Mouse (Mus musculus): Measurements from ENCODE around the gene Gnl3l. TPM values are rescaled to one million over a fixed set of nuclear protein-coding genes. Genes with fewer than 3 reads are reported as not detected.

The Gnl3l gene
- polyA plus RNA-seq (2014; fragmentation: Illumina TruSeq; extraction: RNeasy Lipid Tissue Mini Kit (QIAGEN cat#74804); ENCODE audit: insufficient read depth, low read depth, low replicate concordance) = 7.7 TPM

DNA sequence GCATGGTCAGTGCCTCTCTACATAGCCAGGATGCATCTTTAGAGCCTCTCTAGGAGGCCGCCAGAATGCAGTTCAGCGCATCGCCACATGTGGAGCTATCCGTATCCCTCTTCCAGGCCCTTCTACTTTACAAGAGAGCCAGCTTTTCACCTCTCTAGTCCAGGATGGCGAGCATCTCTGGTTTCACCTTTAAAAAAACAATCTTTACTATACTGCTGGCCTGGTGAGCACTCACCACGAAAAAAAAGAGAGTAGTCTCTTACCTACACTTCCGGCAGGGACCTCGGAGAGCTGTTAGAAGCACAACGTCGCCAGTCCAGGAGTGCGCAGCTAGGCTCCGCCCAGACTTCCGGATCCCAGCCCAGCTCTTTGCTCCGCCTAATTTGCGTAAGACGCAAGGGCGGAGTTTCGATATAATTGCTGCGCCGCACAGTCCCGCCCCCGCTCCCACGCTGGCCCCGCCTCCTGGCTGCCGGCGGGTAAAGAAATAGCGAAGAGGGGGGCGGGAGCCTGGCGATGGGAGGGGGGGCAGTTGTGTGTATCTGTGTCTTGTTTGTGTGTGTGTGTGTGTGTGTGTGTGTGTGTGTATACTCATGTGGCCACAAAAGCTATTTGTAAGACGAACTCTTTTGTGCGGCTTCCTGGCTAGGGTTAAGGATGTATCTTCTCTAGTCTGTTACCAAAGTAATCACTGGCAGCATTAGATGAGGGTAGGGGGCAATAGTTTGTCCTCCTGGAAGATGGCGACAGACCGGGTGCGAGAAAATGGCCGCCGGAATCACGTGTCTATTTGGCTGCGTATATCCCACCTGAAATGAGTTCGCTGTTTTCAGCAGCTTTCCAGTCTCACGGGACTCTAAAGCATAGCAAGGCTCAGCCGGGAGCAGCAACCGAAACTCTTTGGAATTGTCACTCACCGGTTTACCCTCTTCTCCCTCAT, at the start of gene Gnl3l:
TSS of gene Gnl3l (minus strand) at position 385 of the 940 bp plus-strand sequence.

DNA sequence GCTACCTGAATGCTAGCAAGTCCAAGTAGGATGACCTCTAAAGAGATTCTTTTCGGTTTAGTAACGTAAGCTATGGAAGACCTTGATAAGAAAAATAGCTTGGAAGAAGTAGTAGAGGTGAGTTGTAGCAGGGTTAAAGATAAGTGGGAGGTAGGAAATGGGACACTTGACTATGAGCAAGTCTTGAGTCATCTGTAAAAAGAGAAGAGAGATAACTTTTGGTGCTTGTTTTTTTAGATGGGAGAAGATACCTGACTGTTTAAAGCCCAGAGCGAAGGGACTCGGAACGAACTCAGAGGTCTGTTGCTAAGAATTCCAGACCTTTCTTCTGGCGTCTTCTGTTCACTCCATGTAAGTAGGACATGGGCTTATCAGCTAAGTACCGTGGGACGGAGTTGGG, 28.7 kb upstream of the Gnl3l start, which contains the start of gene Fgd1:
TSS of gene Fgd1 (plus strand) at position 301 of the 400 bp plus-strand sequence.

Other genes with a start within 250 kb of the Gnl3l start
- 33.9 TPM for gene Maged2, start 203.0 kb downstream of the Gnl3l start, polyA plus RNA-seq (2014; fragmentation: Illumina TruSeq; extraction: RNeasy Lipid Tissue Mini Kit (QIAGEN cat#74804); ENCODE audit: insufficient read depth, low read depth, low replicate concordance)
- gene Fgd1, start 28.8 kb upstream of the Gnl3l start, polyA plus RNA-seq (2014; fragmentation: Illumina TruSeq; extraction: RNeasy Lipid Tissue Mini Kit (QIAGEN cat#74804); ENCODE audit: insufficient read depth, low read depth, low replicate concordance) = 2.5 TPM
- 21.1 TPM for gene Tsr2, start 79.2 kb upstream of the Gnl3l start, polyA plus RNA-seq (2014; fragmentation: Illumina TruSeq; extraction: RNeasy Lipid Tissue Mini Kit (QIAGEN cat#74804); ENCODE audit: insufficient read depth, low read depth, low replicate concordance)
- gene Wnk3, start 180.8 kb upstream of the Gnl3l start, polyA plus RNA-seq (2014; fragmentation: Illumina TruSeq; extraction: RNeasy Lipid Tissue Mini Kit (QIAGEN cat#74804); ENCODE audit: insufficient read depth, low read depth, low replicate concordance) = not detected